Mouse (Mus musculus) heart, postnatal 0 days (tissue): ENCODE measurements around the gene 4930579G24Rik.

Experiments used
- CTCF ChIP-seq: IDR thresholded peaks from 2 replicates; pipeline ENCODE4 v1.5.1; 2016; ENCODE audit warnings: antibody characterized with exemption, control low read depth, low read depth
- EP300 ChIP-seq: IDR thresholded peaks from 2 replicates; pipeline ENCODE4 v1.6.1; 2016; ENCODE audit warnings: antibody characterized with exemption, low read depth

DNA sequence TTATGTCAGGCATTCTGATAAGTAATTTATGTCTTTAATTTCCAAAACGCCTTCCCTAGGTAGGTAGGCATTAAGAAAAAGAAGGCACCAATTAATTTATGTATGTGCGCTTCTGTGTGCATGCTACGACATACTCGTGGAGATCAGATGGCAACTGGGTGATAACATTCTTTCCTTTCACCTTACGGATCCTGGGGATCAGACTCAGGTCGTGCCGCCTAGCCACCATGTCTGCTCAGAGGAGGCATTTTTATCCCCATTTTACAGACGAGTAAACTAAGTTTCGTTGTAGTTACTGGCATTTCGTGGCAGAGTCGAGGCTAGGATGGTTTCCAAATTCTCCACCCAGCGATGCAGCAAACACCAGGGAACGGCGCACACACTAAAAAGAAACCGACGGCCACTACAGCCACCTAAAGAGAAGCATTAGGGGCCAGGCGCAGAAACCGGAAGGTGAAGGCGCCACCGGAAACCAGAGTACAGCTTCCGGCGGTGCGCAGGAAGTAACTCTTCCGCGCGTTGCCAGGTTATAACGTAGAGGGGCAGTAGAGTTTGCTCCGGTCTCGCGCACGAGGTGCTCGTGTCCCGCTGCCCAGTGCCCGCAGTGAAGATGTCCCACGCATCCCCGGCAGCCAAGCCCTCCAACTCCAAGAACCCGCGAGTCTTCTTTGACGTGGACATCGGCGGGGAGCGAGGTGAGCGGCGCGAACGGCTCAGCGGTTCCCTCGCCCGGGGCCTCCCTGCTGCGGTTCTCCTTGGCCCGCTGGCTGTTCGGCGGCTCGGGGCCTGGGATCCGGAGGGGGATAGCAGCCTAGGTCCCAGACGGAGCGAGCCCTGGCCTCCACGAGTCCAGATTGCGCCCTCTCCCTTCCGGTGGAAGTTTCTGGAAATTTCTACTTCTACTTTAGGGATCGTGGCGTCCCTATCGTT lies 37.8 kb upstream of the 4930579G24Rik start, which contains the start of gene Ppid:
- TF ChIP-seq CTCF, result no peak
- TF ChIP-seq EP300, result peak; percentile 74
